Mouse (Mus musculus) midbrain, embryonic 13.5 days (tissue): ENCODE results near the gene B4galnt4. TPM values are rescaled to one million over a fixed set of nuclear protein-coding genes. Genes with fewer than 3 reads are reported as not detected.

Experiments
- ATAC-seq: fragments of 200-750 bp; cut with Nextera tagmentation; 2 replicates; pipeline ENCODE4 v1.8.0; 2017; ENCODE audit warnings: mild to moderate bottlenecking, moderate TSS enrichment, moderate library complexity
- H3K27ac ChIP-seq: fragments of 300-500 bp; sonication (generic); 2 replicates; pipeline ENCODE4 v1.5.1; 2015; ENCODE audit warnings: inconsistent platforms, mild to moderate bottlenecking, moderate library complexity
- H3K27me3 ChIP-seq: fragments of 300-500 bp; sonication (generic); 2 replicates; pipeline ENCODE4 v1.6.1; 2015; ENCODE audit warnings: mild to moderate bottlenecking, inconsistent platforms
- H3K36me3 ChIP-seq: fragments of 300-500 bp; sonication (generic); 2 replicates; pipeline ENCODE4 v1.6.1; 2015; ENCODE audit warnings: mild to moderate bottlenecking, inconsistent platforms
- H3K4me1 ChIP-seq: fragments of 300-500 bp; sonication (generic); replicated peaks from 2 replicates; pipeline ENCODE4 v1.6.1; 2015; ENCODE audit warnings: inconsistent platforms
- H3K4me2 ChIP-seq: fragments of 300-500 bp; sonication (generic); replicated peaks from 2 replicates; pipeline ENCODE4 v1.6.1; 2015; ENCODE audit warnings: moderate library complexity, mild to moderate bottlenecking, inconsistent platforms
- H3K4me3 ChIP-seq: fragments of 300-500 bp; sonication (generic); replicated peaks from 2 replicates; pipeline ENCODE4 v1.5.1; 2015; ENCODE audit warnings: mild to moderate bottlenecking, inconsistent platforms
- H3K9ac ChIP-seq: fragments of 300-500 bp; sonication (generic); replicated peaks from 2 replicates; pipeline ENCODE4 v1.6.1; 2015; ENCODE audit warnings: mild to moderate bottlenecking, inconsistent platforms
- H3K9me3 ChIP-seq: fragments of 300-500 bp; sonication (generic); 2 replicates; pipeline ENCODE4 v1.6.1; 2016; ENCODE audit warnings: mild to moderate bottlenecking, inconsistent platforms
- WGBS: fragments of 180-500 bp; shearing (Covaris S2); methylation state at CpG from one replicate; pipeline ENCODE4 v1.1.7; 2015; 5-methylcytosine and 5-hydroxymethylcytosine counted together
- polyA plus RNA-seq: library from polyadenylated mRNA; unstranded; fragments of >200 nt; fragmentation: Nextera tagmentation; extraction: Ambion mirVana; gene quantifications from 2 replicates; pipeline ENCODE4 v1.2.1, GENCODE M21; 2015

B4galnt4 gene
- polyA plus RNA-seq, 1 experiment from 2014 or later = 48.3 TPM

DNA sequence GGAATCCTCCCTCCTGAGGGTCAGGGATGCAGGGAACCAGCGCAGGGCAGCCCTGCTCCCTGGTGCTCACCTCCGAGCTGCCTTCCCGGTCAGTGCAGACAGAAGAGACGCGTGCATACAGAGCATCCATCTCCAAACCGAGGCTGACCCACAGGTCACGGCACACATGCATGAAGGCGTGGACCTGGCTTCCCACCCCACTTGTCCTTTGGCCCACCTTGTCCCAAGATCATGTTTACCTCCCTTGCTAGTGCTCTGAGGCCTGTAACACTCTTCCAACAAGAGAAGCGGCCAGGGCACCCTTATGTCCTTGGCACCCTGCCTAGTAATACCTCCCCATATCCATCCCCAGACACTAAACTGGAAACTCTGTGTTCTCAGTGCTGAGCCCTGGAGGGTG is 55.0 kb downstream of the B4galnt4 start:
- Histone ChIP-seq H3K4me2 (no peak overlapping the region), H3K9me3 (no peaks in the 10 kb centered on the region), H3K27me3 (peaks cover 13% of the 10 kb centered on the region; the same call in 1 of the 2 replicates), H3K9ac (no peak overlapping the region), H3K4me3 (no peak overlapping the region), H3K4me1 (no peaks in the 10 kb centered on the region), H3K36me3 (no peaks in the 10 kb centered on the region), H3K27ac (no peak overlapping the region)
- no peak for ATAC-seq
- WGBS = 94% methylated on average over 9 of the region's 9 CpGs

DNA sequence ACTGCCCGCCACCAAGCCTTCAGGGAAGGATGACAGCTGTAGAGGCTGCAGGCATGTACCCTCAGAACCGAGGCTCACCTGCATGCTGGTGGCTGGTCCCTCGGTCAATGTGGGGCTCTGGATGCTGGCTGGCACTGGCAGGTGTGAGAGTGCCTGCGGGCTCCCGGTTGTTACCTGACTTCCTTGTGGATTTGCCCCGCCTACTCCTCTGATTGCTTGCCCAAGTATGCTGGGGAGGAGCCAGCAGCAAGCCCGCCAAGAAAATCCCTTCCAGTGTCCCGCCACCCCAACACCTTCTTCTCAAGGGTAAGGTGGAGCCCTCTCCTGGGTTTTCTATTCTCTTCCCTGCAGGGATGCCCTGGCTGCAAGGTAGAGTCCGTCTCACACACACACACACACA is 56.7 kb downstream of the B4galnt4 start, which contains the start of gene Ano9:
Ano9 (minus strand) TSS at position 171 of the 400 bp plus-strand sequence.
- Histone ChIP-seq H3K27ac (no peak within 1 kb of the TSS), H3K9me3 (no peaks in the 10 kb centered on the region), H3K4me3 (no peak within 1 kb of the TSS), H3K4me2 (no peak within 1 kb of the TSS), H3K4me1 (no peaks in the 10 kb centered on the region), H3K36me3 (no peaks in the 10 kb centered on the region), H3K9ac (no peak within 1 kb of the TSS), H3K27me3 (peaks cover 13% of the 10 kb centered on the region; the same call in 1 of the 2 replicates)
- WGBS = 15% methylated on average over 9 of the region's 9 CpGs
- no peak for ATAC-seq

- no peak overlapping the region for H3K27ac ChIP-seq
- WGBS = 73% methylated on average over 3 of the region's 3 CpGs
- no peaks in the 10 kb centered on the region for H3K9me3 ChIP-seq
- peaks cover 13% of the 10 kb centered on the region; the same call in 1 of the 2 replicates for H3K27me3 ChIP-seq
- no peak for ATAC-seq
- no peak overlapping the region for H3K9ac ChIP-seq
- no peaks in the 10 kb centered on the region for H3K36me3 ChIP-seq
- H3K4me3 ChIP-seq = no peak overlapping the region
- no peaks in the 10 kb centered on the region for H3K4me1 ChIP-seq
- H3K4me2 ChIP-seq = no peak overlapping the region
Observed at GRCm38 (mm10) chr7:141119487-141119886, 58.6 kb downstream of the B4galnt4 start.

GRCm38 (mm10) chr7:141120605-141121004 is 59.7 kb downstream of the B4galnt4 start:
- Histone ChIP-seq H3K9ac (no peak overlapping the region), H3K36me3 (no peaks in the 10 kb centered on the region), H3K4me3 (no peak overlapping the region), H3K4me2 (no peak overlapping the region), H3K27ac (no peak overlapping the region), H3K4me1 (no peaks in the 10 kb centered on the region), H3K9me3 (no peaks in the 10 kb centered on the region), H3K27me3 (peaks cover 13% of the 10 kb centered on the region; the same call in 1 of the 2 replicates)
- WGBS = 88% methylated on average over 3 of the region's 3 CpGs
- no peak for ATAC-seq

DNA sequence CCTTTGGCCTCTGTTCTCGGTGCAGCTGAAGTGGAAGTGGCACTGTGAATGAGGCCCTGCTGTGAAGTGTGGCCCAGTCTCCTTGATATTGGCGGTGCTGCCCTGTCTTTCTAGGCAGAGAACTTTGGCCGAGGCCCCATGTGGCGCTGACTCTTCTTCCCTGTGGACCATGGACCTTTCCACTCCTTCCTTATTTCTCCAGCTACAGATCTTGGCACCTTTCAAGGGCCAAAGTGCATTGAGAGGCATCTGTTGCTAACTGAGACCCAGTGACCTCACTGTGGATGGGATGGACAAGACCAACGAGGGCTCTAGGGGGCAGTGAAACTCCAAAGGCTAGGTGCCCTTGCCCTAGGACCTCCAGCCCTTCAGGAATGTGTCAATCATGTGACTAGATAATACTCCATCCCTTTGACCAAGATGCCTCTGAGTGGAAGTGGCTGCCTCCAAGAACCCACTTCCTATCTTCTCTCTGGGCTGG is 60.2 kb downstream of the B4galnt4 start:
- no peaks in the 10 kb centered on the region for H3K9me3 ChIP-seq
- no peak overlapping the region for H3K4me2 ChIP-seq
- 81% methylated on average over 5 of the region's 5 CpGs for WGBS
- no peak overlapping the region for H3K4me3 ChIP-seq
- H3K27me3 ChIP-seq = peaks cover 13% of the 10 kb centered on the region; the same call in 1 of the 2 replicates
- no peak overlapping the region for H3K9ac ChIP-seq
- H3K36me3 ChIP-seq = no peaks in the 10 kb centered on the region
- no peaks in the 10 kb centered on the region for H3K4me1 ChIP-seq
- ATAC-seq = no peak
- H3K27ac ChIP-seq = no peak overlapping the region

Other genes with a start within 250 kb of the B4galnt4 start
- gene Zfp941, start 238.9 kb upstream of the B4galnt4 start, polyA plus RNA-seq = 20.4 and 24.4 TPM in 2 replicates
- not detected in 2 replicates for gene Urah, start 226.1 kb upstream of the B4galnt4 start, polyA plus RNA-seq
- not detected in 2 replicates for gene Scgb1c1, start 215.6 kb upstream of the B4galnt4 start, polyA plus RNA-seq
- gene Odf3, start 213.3 kb upstream of the B4galnt4 start, polyA plus RNA-seq = 0.13 TPM in 1 of 2 replicates, not detected in the other
- gene Gm45785, start 204.8 kb upstream of the B4galnt4 start, polyA plus RNA-seq = not detected in 2 replicates
- gene Ric8a, start 204.1 kb upstream of the B4galnt4 start, polyA plus RNA-seq = 89.3 and 98.1 TPM in 2 replicates
- 37.7 and 38.0 TPM in 2 replicates for gene Bet1l, start 203.5 kb upstream of the B4galnt4 start, polyA plus RNA-seq
- gene Psmd13, start 179.1 kb upstream of the B4galnt4 start, polyA plus RNA-seq = 287 and 302 TPM in 2 replicates
- 40.7 and 42.1 TPM in 2 replicates for gene Sirt3, start 178.8 kb upstream of the B4galnt4 start, polyA plus RNA-seq
- not detected in 2 replicates for gene Cox8b, start 160.7 kb upstream of the B4galnt4 start, polyA plus RNA-seq
- gene Nlrp6, start 140.2 kb upstream of the B4galnt4 start, polyA plus RNA-seq = 0.17 and 0.18 TPM in 2 replicates
- gene Pgghg, start 119.7 kb upstream of the B4galnt4 start, polyA plus RNA-seq = 8.4 and 8.7 TPM in 2 replicates
- gene Ifitm5, start 110.8 kb upstream of the B4galnt4 start, polyA plus RNA-seq = 0.22 and 0.27 TPM in 2 replicates
- not detected in 2 replicates for gene Gm45717, start 105.2 kb upstream of the B4galnt4 start, polyA plus RNA-seq
- gene Ifitm2, start 105.1 kb upstream of the B4galnt4 start, polyA plus RNA-seq = 125 and 144 TPM in 2 replicates
- 10.2 and 10.3 TPM in 2 replicates for gene Ifitm1, start 93.9 kb upstream of the B4galnt4 start, polyA plus RNA-seq
- 22.6 and 26.2 TPM in 2 replicates for gene Ifitm3, start 50.3 kb upstream of the B4galnt4 start, polyA plus RNA-seq
- gene Ifitm6, start 43.2 kb upstream of the B4galnt4 start, polyA plus RNA-seq = 0.51 and 0.54 TPM in 2 replicates
- gene Gm17387, start 32.0 kb upstream of the B4galnt4 start, polyA plus RNA-seq = not detected in 2 replicates
- 0.14 and 0.15 TPM in 2 replicates for gene Pkp3, start 17.1 kb downstream of the B4galnt4 start, polyA plus RNA-seq
- gene Sigirr, start 39.5 kb downstream of the B4galnt4 start, polyA plus RNA-seq = 1.8 and 2.6 TPM in 2 replicates
- 0.07 and 0.35 TPM in 2 replicates for gene Ano9, start 56.7 kb downstream of the B4galnt4 start, polyA plus RNA-seq
- gene Ptdss2, start 61.3 kb downstream of the B4galnt4 start, polyA plus RNA-seq = 77.4 TPM in 2 replicates
- gene Rnh1, start 111.8 kb downstream of the B4galnt4 start, polyA plus RNA-seq = 40.5 and 45.3 TPM in 2 replicates
- 86.4 and 114 TPM in 2 replicates for gene Hras, start 132.9 kb downstream of the B4galnt4 start, polyA plus RNA-seq
- gene Lrrc56, start 133.1 kb downstream of the B4galnt4 start, polyA plus RNA-seq = 13.9 and 15.6 TPM in 2 replicates
- 1.8 and 2.1 TPM in 2 replicates for gene Lmntd2, start 153.0 kb downstream of the B4galnt4 start, polyA plus RNA-seq
- gene Rassf7, start 154.8 kb downstream of the B4galnt4 start, polyA plus RNA-seq = 30.9 and 34.2 TPM in 2 replicates
- 86.9 and 95.0 TPM in 2 replicates for gene Phrf1, start 167.7 kb downstream of the B4galnt4 start, polyA plus RNA-seq
- 0.98 and 1.4 TPM in 2 replicates for gene Irf7, start 205.4 kb downstream of the B4galnt4 start, polyA plus RNA-seq
- not detected in 2 replicates for gene Cdhr5, start 215.7 kb downstream of the B4galnt4 start, polyA plus RNA-seq
- gene Sct, start 218.0 kb downstream of the B4galnt4 start, polyA plus RNA-seq = 1.0 TPM in 2 replicates
- 0.43 and 0.68 TPM in 2 replicates for gene Drd4, start 230.9 kb downstream of the B4galnt4 start, polyA plus RNA-seq